Mouse (Mus musculus) testis, adult 2 months (tissue): Measurements from ENCODE around the gene Pck1.

Experiments
- CTCF ChIP-seq: fragments of 200-500 bp; IDR thresholded peaks from 2 replicates; pipeline ENCODE4 v1.5.1; 2012; ENCODE audit warnings: low read depth, mild to moderate bottlenecking, inconsistent platforms, low read length, moderate library complexity; ENCODE audit not compliant: control insufficient read depth, insufficient read depth, insufficient replicate concordance
- POLR2A ChIP-seq: fragments of 200-500 bp; IDR thresholded peaks from 2 replicates; pipeline ENCODE4 v1.6.1; 2012; ENCODE audit warnings: low read depth, mild to moderate bottlenecking, inconsistent platforms, low read length, moderate library complexity; ENCODE audit not compliant: control insufficient read depth

- TF ChIP-seq CTCF (no peak), POLR2A (no peak)
Observed at GRCm38 (mm10) chr2:173181486-173181885, 28.6 kb downstream of the Pck1 start.
